Mouse (Mus musculus) cerebral cortex, adult 2 months (tissue): ENCODE measurements around the gene Wdr83.

Experiments used
- WGBS: fragments of 180-500 bp; shearing (Covaris S2); methylation state at CpG from one replicate; pipeline ENCODE4 v1.1.7; 2018; 5-methylcytosine and 5-hydroxymethylcytosine counted together

Gene Wdr83

DNA sequence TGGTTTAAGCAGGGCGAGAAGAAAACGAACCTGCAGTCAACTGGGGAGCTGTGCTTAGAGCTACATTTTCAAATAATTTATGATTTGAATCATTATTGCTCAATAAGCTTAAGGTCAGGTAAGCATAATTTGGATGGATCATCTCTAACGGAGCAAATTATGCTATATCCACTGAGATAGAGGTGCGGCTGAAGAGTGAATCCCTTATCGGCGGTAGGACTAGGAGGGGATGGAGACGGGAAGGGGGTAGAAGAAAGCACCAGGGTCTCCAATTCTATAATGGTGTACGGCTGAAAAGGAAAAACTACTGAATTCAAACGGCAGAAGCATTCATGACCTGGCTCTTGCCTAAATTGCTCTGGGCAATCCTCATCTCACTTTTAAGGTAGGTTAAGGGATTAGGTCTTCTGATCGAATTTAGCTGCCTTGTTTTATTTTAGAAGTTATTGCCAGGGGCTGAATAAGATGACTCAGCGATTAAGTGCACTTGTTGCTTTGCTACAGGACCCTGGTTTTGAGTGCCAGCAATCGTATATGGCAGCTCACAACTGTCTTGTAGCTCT is 45.9 kb downstream of the Wdr83 start:
- 6% methylated on average over 12 of the region's 12 CpGs for WGBS

DNA sequence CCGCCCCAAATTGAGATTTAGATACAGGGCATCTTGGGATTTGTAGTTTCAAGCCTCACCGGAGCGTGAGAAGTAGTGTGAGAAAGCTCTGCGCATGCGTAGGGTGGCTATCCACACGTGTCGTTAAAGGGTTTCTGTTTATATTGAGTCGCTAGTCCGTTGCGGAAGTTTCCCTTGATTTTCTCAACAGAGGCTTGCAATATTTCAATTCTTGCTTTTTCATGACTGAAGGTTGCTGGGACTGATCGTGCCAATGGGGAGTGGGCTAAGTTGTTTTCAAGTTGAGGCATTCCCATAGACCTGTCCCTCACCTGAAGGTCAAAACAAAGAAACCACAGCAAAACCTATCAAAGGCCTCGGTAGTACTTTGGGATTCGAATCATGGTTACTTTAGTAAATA is 46.3 kb downstream of the Wdr83 start:
- WGBS: 2% methylated on average over 13 of the region's 13 CpGs

DNA sequence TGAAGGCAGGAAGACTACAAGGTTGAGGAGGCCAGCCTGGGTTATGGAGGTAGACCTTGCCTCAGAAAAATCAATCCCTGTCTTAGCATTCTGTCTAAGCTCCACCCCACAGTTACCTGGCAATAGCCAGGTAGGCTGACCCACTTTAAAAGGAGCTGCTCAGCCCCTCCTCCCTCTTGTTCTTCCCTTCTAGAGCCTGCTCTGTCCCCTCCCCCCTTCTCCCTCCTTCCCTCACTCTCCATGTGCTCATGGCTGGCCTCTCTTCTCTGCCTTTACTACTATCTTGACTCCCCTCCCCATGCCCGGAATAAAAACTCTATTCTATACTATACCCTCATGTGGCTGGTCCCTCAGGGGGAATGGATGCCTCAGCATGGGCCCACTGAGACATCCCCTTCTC is 47.2 kb downstream of the Wdr83 start:
- WGBS: 75% methylated on average over 1 of the region's 1 CpGs

DNA sequence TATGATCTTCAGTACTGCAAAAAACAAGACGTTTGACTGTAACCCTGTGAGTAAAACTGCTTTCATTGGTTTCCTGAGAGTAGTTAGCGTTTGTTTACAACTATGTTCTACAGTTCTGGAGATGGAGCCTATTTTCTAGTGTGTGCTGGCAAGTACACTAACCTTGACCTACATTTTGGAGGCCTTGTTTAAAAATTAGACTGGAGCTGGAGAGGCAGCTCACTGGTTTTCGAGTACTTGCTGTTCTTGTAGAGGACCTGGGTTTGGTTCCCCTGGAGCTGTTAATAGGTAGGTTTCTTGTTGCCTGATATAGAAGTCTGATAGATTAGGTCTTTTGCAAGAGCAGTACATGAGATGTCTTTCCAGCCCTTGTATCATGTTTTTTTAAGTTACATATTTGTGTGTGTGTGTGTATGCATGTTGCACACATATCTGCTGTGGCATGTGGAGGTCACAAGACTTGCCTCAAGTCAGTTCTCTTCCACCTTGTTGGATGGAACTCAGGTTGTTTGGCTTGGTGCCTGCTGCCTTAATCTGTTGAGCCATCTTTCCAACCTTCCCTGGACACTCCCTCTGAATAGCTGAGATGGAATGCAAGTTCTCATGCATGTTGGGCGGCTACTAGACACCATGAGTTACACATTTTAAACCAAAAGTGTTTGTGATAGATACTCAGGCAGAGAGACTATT is 48.3 kb downstream of the Wdr83 start:
- WGBS: 78% methylated on average over 4 of the region's 4 CpGs

DNA sequence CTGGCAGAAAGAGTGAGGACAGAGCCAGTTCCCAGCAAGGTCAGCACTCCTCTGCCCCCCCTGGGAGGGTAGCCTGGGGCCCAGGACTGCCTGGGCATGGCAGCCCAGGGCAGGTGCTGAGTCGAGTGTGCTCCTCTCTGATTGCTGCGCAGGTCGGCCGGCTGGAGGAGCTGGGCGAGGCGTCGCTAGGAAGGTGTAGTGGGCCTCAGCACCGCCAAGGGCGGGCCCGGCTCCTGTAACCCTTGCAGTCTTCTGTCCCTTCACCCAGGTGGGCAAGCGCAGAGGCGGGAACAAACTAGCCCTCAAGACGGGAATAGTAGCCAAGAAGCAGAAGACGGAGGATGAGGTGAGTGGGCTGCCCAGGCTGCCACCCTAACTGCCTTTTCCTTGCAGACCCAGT is 51.8 kb downstream of the Wdr83 start:
- WGBS: 84% methylated on average over 14 of the region's 14 CpGs

DNA sequence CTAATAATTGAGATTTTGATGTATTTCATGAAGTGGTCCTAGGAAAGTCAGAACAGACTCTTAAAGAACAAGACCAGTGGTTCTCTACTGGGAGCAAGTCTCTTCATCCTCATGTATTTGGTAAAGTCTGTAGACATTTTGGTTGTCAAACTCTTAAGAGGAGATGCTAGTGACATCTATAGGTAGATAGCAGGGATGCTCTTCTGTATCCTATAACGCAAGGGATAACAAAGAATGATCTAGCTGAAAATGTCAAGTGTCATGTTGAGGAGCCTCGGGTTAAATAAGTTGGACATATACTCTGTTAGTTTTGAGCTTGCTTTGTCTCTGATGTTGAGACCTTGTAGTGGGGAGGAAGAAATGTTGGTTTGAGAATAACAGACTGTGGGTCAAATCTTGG is 53.2 kb downstream of the Wdr83 start:
- WGBS: 10% methylated on average over 2 of the region's 2 CpGs

DNA sequence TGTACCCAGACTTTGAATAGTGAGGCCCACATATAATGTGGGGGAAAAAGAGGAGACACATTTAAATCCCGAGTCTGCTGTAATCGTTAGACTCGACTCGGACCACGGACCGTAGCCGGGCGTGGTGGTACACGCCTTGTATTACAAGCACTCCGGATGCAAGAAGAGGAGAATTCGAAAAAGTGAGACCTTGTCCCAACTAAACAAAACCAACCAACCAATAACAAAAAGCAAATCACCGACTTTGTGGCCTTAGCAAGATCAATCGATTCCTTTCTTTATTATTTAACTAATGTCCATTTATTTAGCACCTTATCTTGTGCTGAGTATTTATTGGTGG is 53.6 kb downstream of the Wdr83 start:
- WGBS: 1% methylated on average over 13 of the region's 13 CpGs

DNA sequence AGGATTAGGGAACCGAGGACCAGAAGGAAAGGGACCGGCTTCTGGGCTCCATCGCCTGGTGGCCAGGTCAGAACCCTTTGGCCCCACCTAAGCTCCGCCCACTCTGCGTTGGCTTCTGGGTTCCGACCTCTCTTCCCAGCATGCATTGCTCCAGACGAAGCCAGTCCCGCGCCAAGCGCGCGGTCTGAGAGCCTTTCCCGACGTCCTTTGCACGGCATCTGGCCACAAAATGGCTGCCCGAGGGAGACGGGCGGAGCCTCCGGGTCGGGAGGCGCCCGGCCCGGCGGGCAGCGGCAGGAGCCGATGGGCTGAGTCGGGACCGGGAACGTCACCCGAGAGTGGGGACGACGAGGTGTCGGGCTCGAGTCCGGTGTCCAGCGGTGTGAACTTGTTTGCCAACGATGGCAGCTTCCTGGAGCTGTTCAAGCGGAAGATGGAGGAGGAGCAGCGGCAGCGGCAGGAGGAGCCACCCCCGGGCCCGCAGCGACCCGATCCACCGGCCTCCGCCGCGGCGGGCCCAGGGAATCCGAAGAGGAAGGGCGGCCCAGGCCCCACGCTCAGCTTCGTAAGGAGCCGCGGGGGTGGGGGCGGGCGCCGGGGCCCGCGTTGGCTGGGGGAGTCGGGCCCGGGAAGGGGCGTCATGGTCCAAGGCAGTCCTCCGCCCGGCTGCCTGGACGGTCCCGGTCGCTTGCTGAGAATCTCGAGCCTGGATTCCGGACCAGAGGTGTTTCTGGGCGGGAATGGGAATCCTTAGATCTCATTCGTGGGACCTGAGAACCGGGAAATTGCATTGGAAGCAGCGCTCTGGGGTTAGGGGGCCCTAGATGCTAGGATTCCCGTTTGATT is 54.2 kb downstream of the Wdr83 start, which contains the start of gene Trir:
Trir (plus strand) TSS at position 154 of the 846 bp plus-strand sequence.
- WGBS: under 1% methylated on average over 74 of the region's 75 CpGs

DNA sequence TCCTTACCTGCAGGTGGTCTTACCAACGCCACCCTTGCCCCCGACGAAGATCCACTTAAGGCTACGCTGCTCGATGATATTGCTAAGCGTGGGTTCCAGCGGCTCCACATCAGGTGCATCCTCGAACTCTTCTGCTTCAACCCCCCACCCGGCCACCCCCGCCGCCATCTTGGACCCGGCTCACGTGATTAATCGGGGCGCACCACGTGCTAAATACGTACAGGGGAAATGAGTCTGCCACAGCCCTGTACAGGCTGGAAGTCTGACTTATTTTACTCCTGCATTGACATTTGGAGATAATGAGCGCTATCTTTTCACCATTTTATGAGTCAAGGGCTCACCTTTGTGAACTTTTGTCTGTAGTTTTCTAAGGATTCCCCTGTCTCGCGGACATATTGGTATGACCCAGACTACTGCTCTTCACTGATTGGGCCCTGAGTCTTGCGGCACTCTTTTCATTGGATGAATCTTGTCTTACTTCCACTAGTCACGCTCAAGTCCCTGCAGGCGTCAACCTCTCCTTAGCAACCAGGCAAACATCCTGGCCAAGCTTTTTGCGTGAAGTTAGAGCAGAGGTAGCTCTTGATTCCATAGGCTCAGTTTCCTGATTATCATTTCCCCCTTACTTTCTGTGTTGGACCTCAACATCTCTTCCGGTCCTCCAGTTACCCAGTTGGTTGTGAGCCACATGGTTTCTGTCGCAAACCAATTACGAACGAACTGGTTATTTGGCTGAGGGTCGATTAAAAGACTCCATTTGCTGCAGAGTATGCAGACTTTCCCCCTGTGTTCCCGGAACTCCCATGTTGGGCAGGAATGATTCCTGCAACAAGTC is 55.8 kb downstream of the Wdr83 start, which contains the start of gene Asna1:
Asna1 (minus strand) TSS at position 184 of the 835 bp plus-strand sequence.
- 2% methylated on average over 30 of the region's 30 CpGs for WGBS
